Mouse (Mus musculus): Measurements from ENCODE around the gene Mbnl2. TPM values are rescaled to one million over a fixed set of nuclear protein-coding genes. Genes with fewer than 3 reads are reported as not detected.

Gene Mbnl2
- total RNA-seq, 2 experiments from 2014 or later, result 216 to 226 TPM

Other genes with a start within 250 kb of the Mbnl2 start
- gene Oxgr1, start 233.2 kb upstream of the Mbnl2 start, total RNA-seq (2021), result not detected
- gene Rap2a, start 202.8 kb downstream of the Mbnl2 start, total RNA-seq (2021), result 10 to 100 TPM; 20.9 to 23.5 TPM

Measured in adrenal gland, postnatal 36 days (tissue).